Mouse (Mus musculus): ENCODE results near the gene Rapsn.
A peak's percentile ranks its signal among the peaks of the same experiment; 100 is the strongest.

Rapsn gene

DNA sequence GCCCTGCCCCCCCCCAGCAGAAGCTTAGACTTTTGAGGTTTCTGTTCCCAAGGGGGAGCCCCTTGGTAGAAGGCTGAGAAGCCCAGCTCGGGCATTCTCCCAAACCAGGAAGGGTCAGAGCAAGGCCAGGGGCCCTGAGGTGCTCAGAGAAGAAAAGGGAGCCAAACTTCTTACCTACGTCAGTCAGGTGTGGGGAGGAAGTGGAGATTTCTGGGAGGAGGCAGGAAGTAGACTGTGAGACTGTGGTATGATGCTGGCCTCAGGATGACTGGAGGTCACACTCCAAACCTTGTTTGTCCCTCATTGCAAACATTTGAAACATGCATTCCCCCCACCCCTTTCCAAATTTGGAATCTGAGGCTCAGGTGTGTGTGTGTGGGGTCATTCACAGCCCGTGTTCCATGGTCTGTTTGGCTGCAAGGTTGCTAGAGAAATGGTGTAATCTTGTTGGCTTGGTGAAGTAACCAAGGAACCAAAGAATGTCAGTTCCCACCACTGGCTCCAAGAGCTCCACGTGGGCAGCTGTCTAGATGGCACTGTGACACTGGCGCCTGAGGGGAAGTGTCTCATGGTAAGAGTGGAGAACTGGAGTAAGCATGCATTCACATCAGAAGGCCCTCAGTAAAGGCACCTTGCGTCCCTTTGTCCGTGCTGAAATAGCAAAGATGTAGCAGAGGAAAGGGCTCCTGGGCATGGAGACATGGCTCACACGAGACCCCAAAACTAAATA is 45.5 kb downstream of the Rapsn start:
- Histone ChIP-seq H3K27me3 (ENCODE audit: insufficient read depth, low read length) (peaks cover 82% of the 10 kb centered on the region), H3K4me1 (replicated peaks; ENCODE audit: low read depth, low read length) (peaks cover 34% of the 10 kb centered on the region)
- TF ChIP-seq NANOG (IDR thresholded peaks at IDR 0.05; ENCODE audit: borderline replicate concordance, low read length) (no peak), CTCF (conservative IDR thresholded peaks at IDR 0.05; ENCODE audit: low read length) (no peak), POU5F1 (IDR thresholded peaks at IDR 0.05; ENCODE audit: borderline replicate concordance, low read length) (no peak)

DNA sequence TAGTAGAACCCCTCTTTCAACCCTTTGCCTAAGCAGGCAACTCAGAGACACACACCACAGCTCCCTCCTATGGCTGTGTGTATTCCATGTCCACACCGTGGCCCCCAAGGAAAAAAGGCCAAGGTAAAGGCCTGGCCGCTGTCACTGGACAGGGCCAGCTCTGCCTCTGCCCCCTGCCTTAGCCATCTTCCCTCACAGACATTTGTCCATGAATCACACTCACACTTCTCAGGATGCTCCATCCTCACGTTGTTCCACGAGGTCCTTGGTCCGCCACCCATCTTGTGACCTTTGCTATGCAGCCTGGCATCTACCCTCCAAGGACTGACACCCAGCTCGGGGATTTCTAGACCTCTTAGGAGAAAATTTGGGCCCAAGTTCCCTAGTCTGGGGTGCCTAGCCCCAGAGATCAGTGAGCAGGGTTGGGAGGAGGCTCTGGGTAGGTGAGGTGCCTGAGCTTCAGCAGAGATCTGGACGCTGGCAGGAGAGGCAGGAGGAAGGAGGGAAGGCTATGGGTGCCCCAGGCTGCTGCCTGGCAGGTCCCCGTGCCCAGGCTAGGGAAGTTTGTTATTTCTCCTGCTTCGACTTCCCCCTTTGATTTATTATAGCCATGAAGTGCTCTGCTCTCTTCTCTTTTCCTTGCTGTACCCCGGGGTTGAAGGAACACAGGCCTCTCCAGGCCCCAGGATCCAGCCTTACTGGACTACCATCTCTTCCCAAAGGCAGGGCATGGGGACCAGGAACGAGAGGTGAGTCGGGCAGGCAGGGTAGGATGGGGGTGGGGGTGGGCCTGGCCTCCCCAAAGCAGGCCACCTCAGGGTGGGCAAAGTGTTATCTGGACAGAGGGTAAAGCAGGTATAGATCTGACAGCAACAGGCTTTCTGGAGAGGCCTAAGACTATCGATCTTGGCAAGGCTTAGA is 46.6 kb downstream of the Rapsn start, which contains the start of gene Spi1:
TSS of gene Spi1 (plus strand) at position 616 of the 921 bp plus-strand sequence.
- H3K4me3 ChIP-seq (replicated peaks; ENCODE audit: low read length): no peak within 1 kb of the TSS
- no peaks in the 10 kb centered on the region for H3K36me3 ChIP-seq (ENCODE audit: insufficient read depth, low read length)
- H3K9me3 ChIP-seq (ENCODE audit: low read length): no peaks in the 10 kb centered on the region
- H3K4me1 ChIP-seq (replicated peaks; ENCODE audit: low read depth, low read length): peaks cover 41% of the 10 kb centered on the region
- no peak for TF ChIP-seq CTCF (conservative IDR thresholded peaks at IDR 0.05; ENCODE audit: low read length)
- TF ChIP-seq NANOG (IDR thresholded peaks at IDR 0.05; ENCODE audit: borderline replicate concordance, low read length): no peak
- TF ChIP-seq POU5F1 (IDR thresholded peaks at IDR 0.05; ENCODE audit: borderline replicate concordance, low read length): no peak
- H3K27me3 ChIP-seq (ENCODE audit: insufficient read depth, low read length): peaks cover 91% of the 10 kb centered on the region

More for the DNA sequence above, 45.5 kb downstream of the Rapsn start:
- H3K4me3 ChIP-seq (replicated peaks; ENCODE audit: low read length): no peak overlapping the region
- no peaks in the 10 kb centered on the region for H3K9me3 ChIP-seq (ENCODE audit: low read length)
- H3K36me3 ChIP-seq (ENCODE audit: insufficient read depth, low read length): no peaks in the 10 kb centered on the region

DNA sequence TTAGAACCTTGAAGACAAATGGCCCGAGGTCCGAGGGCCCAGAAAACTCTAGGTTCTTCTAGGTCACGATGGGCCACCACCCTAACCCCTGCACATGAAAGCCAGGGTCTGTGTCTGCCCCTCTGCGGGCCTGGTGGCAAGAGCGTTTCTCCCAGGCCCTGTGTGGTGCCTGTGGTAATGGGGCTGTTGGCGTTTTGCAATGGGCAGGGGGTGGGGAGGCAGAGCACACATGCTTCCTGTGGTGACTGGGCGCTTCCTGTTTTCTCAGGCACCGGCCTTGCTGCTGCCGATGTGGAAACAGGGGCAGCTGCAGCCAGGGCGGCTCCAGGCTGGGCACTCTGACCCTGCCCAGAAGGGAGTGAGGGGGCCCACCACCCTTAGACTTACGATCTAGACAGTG is 47.4 kb downstream of the Rapsn start:
- Histone ChIP-seq H3K27me3 (ENCODE audit: insufficient read depth, low read length) (peaks cover 90% of the 10 kb centered on the region), H3K36me3 (ENCODE audit: insufficient read depth, low read length) (no peaks in the 10 kb centered on the region), H3K4me3 (replicated peaks; ENCODE audit: low read length) (no peak overlapping the region), H3K4me1 (replicated peaks; ENCODE audit: low read depth, low read length) (peaks cover 38% of the 10 kb centered on the region), H3K9me3 (ENCODE audit: low read length) (no peaks in the 10 kb centered on the region)
- TF ChIP-seq POU5F1 (IDR thresholded peaks at IDR 0.05; ENCODE audit: borderline replicate concordance, low read length) (no peak), NANOG (IDR thresholded peaks at IDR 0.05; ENCODE audit: borderline replicate concordance, low read length) (no peak), CTCF (conservative IDR thresholded peaks at IDR 0.05; ENCODE audit: low read length) (no peak)

DNA sequence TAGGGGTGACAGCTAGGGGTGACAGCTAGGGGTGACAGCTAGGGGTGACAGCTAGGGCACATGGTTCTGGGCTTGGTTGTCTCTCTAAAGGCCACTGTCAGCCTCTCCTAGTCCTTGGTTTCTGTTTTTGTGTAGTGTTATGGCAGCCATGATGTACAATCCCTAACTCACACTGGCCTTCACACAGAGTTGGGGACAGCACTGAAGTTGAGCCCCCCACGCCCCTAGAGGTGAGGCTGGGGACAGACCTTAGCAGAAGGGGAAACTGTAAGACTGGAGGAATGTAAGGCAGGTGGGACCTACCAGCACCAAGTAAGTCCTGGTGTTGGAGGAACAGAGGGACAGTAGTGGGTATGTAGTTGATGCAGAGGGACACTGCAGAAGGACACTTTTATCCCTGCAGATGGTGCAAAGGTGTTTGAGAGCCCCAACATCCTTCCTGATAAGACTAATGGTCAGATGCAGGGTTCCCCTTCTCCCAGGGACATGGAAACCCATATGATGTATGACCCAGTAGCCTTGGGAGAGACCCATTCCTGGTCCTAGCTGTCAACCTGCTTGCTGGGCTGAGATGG is 48.0 kb downstream of the Rapsn start:
- no peaks in the 10 kb centered on the region for H3K9me3 ChIP-seq (ENCODE audit: low read length)
- H3K36me3 ChIP-seq (ENCODE audit: insufficient read depth, low read length): no peaks in the 10 kb centered on the region
- no peak overlapping the region for H3K4me3 ChIP-seq (replicated peaks; ENCODE audit: low read length)
- H3K27me3 ChIP-seq (ENCODE audit: insufficient read depth, low read length): peaks cover 87% of the 10 kb centered on the region
- H3K4me1 ChIP-seq (replicated peaks; ENCODE audit: low read depth, low read length): peaks cover 32% of the 10 kb centered on the region
- TF ChIP-seq CTCF (conservative IDR thresholded peaks at IDR 0.05; ENCODE audit: low read length) (no peak), POU5F1 (IDR thresholded peaks at IDR 0.05; ENCODE audit: borderline replicate concordance, low read length) (no peak), NANOG (IDR thresholded peaks at IDR 0.05; ENCODE audit: borderline replicate concordance, low read length) (no peak)

DNA sequence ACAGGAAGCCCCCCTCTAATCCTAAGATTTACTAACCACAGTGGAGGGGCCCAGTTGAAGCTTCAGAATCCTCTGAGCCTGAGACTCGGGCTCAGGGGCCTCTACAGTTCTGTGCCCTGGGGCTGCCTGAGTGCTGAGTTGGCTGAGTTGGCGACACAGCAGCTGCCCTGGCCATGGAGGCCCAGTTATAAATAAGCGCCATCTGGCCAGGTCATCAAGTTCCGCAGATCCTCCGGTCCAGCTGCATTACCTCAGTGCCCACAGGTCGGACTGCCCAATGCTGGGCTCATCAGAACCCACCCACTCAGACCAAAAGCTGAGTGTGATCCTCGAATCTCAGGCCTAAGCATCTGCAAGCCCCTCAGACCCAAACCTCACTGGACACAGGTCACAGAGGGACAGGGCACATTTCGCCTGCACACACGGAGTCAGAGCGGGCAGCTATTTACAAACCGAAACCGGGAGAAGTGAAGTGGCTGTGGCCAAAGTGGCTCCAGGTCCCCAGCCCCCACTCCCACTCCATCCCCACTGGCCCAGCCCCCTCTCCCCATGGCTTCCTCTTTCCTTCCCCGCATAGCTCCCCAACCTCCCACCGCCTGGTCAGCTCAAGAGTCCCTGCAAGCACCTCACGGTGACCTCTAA is 48.9 kb downstream of the Rapsn start:
- H3K4me3 ChIP-seq (replicated peaks; ENCODE audit: low read length): 0 out of 2 replicates have a peak overlapping the region, but pooled peaks have one; percentile 7
- H3K4me1 ChIP-seq (replicated peaks; ENCODE audit: low read depth, low read length): peaks cover 25% of the 10 kb centered on the region
- no peak for TF ChIP-seq NANOG (IDR thresholded peaks at IDR 0.05; ENCODE audit: borderline replicate concordance, low read length)
- TF ChIP-seq CTCF (conservative IDR thresholded peaks at IDR 0.05; ENCODE audit: low read length): no peak
- TF ChIP-seq POU5F1 (IDR thresholded peaks at IDR 0.05; ENCODE audit: borderline replicate concordance, low read length): no peak
- no peaks in the 10 kb centered on the region for H3K9me3 ChIP-seq (ENCODE audit: low read length)
- no peaks in the 10 kb centered on the region for H3K36me3 ChIP-seq (ENCODE audit: insufficient read depth, low read length)
- H3K27me3 ChIP-seq (ENCODE audit: insufficient read depth, low read length): peaks cover 80% of the 10 kb centered on the region

DNA sequence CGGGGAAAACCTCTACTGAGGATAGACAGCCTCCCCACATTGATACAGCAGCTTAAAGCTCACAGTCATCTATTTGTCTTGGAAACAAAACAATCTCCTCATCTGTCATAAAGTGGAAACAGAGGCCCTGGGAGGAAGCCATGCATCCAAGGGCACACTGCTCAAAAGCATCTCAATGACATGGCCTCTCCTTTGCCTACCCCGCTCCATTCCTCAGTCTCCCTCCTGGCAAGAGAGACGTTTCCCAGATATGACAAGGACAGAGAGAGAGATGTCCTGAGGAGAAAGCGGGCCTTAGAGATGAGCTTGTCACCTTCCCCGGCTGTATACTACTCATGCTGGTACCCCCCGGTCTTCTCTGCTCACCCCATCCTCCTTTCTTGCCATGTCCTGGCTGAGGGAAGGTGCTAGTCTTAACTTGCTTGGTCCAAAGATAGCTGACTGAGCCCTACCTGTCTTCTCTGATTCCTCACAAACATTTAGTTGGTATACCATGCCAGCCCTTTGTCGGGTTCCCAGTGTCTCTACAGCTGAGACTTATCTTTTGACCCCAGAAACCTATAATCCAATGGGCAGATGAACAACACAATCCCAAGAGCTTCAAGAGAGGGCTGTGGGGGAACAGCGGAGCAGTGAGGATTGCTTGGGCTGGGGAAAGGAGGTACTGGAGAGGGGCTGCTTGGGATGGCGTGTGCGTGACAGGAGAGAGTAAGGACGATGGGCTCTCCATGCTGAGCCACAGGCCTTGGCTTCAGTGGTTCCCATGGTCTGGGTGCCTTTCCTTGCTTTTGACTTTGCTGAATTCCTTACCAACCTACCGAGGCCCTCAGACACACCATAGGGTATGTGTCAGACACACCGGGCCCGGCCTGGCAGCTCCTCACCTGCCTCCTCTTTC is 50.3 kb downstream of the Rapsn start:
- Histone ChIP-seq H3K4me3 (replicated peaks; ENCODE audit: low read length) (no peak overlapping the region), H3K4me1 (replicated peaks; ENCODE audit: low read depth, low read length) (peaks cover 25% of the 10 kb centered on the region), H3K27me3 (ENCODE audit: insufficient read depth, low read length) (peaks cover 65% of the 10 kb centered on the region), H3K9me3 (ENCODE audit: low read length) (no peaks in the 10 kb centered on the region), H3K36me3 (ENCODE audit: insufficient read depth, low read length) (no peaks in the 10 kb centered on the region)
- TF ChIP-seq POU5F1 (IDR thresholded peaks at IDR 0.05; ENCODE audit: borderline replicate concordance, low read length): no peak
- no peak for TF ChIP-seq CTCF (conservative IDR thresholded peaks at IDR 0.05; ENCODE audit: low read length)
- no peak for TF ChIP-seq NANOG (IDR thresholded peaks at IDR 0.05; ENCODE audit: borderline replicate concordance, low read length)
